Mouse (Mus musculus): ENCODE data around the gene Ptpra.

- no peak for TF ChIP-seq POLR2A (IDR thresholded peaks at IDR 0.05; ENCODE audit: insufficient read depth, low read depth, low read length)
- TF ChIP-seq CTCF (IDR thresholded peaks at IDR 0.05): no peak
Measured at GRCm38 (mm10) chr2:130579791-130580190, 129.7 kb downstream of the Ptpra start.
